Mouse (Mus musculus) limb, embryonic 15.5 days (tissue): ENCODE measurements around the gene Dtd1. TPM values are rescaled to one million over a fixed set of nuclear protein-coding genes. Genes with fewer than 3 reads are reported as not detected.

Source experiments
- ATAC-seq: fragments of 200-750 bp; cut with Nextera tagmentation; 2 replicates; pipeline ENCODE4 v1.8.0; 2017; ENCODE audit warnings: low read depth, moderate TSS enrichment; ENCODE audit not compliant: insufficient number of reproducible peaks, low FRiP score, low TSS enrichment
- H3K27ac ChIP-seq: fragments of 300-500 bp; sonication (generic); 2 replicates; pipeline ENCODE4 v1.5.1; 2015; ENCODE audit warnings: moderate library complexity, mild to moderate bottlenecking, inconsistent platforms
- H3K27me3 ChIP-seq: fragments of 300-500 bp; sonication (generic); 2 replicates; pipeline ENCODE4 v1.6.1; 2015; ENCODE audit warnings: inconsistent platforms
- H3K36me3 ChIP-seq: fragments of 300-500 bp; sonication (generic); 2 replicates; pipeline ENCODE4 v1.6.1; 2015; ENCODE audit warnings: inconsistent platforms
- H3K4me1 ChIP-seq: fragments of 300-500 bp; sonication (generic); 2 replicates; pipeline ENCODE4 v1.6.1; 2015; ENCODE audit warnings: inconsistent platforms
- H3K4me2 ChIP-seq: fragments of 300-500 bp; sonication (generic); 2 replicates; pipeline ENCODE4 v1.6.1; 2015; ENCODE audit warnings: mild to moderate bottlenecking, inconsistent platforms
- H3K4me3 ChIP-seq: fragments of 300-500 bp; sonication (generic); 2 replicates; pipeline ENCODE4 v1.5.1; 2015; ENCODE audit warnings: mild to moderate bottlenecking, inconsistent platforms
- H3K9ac ChIP-seq: fragments of 300-500 bp; sonication (generic); 2 replicates; pipeline ENCODE4 v1.6.1; 2015; ENCODE audit warnings: inconsistent platforms
- H3K9me3 ChIP-seq: fragments of 300-500 bp; sonication (generic); 2 replicates; pipeline ENCODE4 v1.6.1; 2016; ENCODE audit warnings: inconsistent platforms
- WGBS: fragments of 180-500 bp; shearing (Covaris S2); methylation state at CpG from one replicate; pipeline ENCODE4 v1.1.7; 2015; 5-methylcytosine and 5-hydroxymethylcytosine counted together
- polyA plus RNA-seq: library from polyadenylated mRNA; unstranded; fragments of >200 nt; fragmentation: Nextera tagmentation; extraction: Ambion mirVana; gene quantifications from 2 replicates; pipeline ENCODE4 v1.2.1, GENCODE M21; 2015

Dtd1 gene
- polyA plus RNA-seq, 1 experiment from 2014 or later = 39.3 TPM

GRCm38 (mm10) chr2:144746046-144746783 lies 146.5 kb downstream of the Dtd1 start:
- Histone ChIP-seq H3K4me3 (no peak overlapping the region), H3K27me3 (no peaks in the 10 kb centered on the region), H3K4me1 (peaks cover 9% of the 10 kb centered on the region; the same call in 1 of the 2 replicates), H3K9ac (no peak overlapping the region), H3K36me3 (no peaks in the 10 kb centered on the region), H3K4me2 (no peak overlapping the region), H3K27ac (no peak overlapping the region), H3K9me3 (no peaks in the 10 kb centered on the region)
- no peak for ATAC-seq
- WGBS = 62% methylated on average over 4 of the region's 4 CpGs

GRCm38 (mm10) chr2:144753604-144754003 lies 153.9 kb downstream of the Dtd1 start:
- Histone ChIP-seq H3K27me3 (no peaks in the 10 kb centered on the region), H3K27ac (no peak overlapping the region), H3K9me3 (no peaks in the 10 kb centered on the region), H3K36me3 (no peaks in the 10 kb centered on the region), H3K4me2 (no peak overlapping the region), H3K9ac (no peak overlapping the region), H3K4me3 (no peak overlapping the region), H3K4me1 (no peaks in the 10 kb centered on the region)
- ATAC-seq = no peak
- 60% methylated on average over 6 of the region's 6 CpGs for WGBS

GRCm38 (mm10) chr2:144755016-144755415 lies 155.3 kb downstream of the Dtd1 start:
- Histone ChIP-seq H3K4me1 (no peaks in the 10 kb centered on the region), H3K27me3 (no peaks in the 10 kb centered on the region), H3K36me3 (no peaks in the 10 kb centered on the region), H3K9ac (no peak overlapping the region), H3K4me2 (no peak overlapping the region), H3K27ac (no peak overlapping the region), H3K4me3 (no peak overlapping the region), H3K9me3 (no peaks in the 10 kb centered on the region)
- WGBS = 96% methylated on average over 2 of the region's 2 CpGs
- ATAC-seq = no peak

- H3K9ac ChIP-seq = no peak overlapping the region
- H3K4me1 ChIP-seq = no peaks in the 10 kb centered on the region
- no peaks in the 10 kb centered on the region for H3K9me3 ChIP-seq
- H3K36me3 ChIP-seq = no peaks in the 10 kb centered on the region
- H3K4me3 ChIP-seq = no peak overlapping the region
- no peak overlapping the region for H3K27ac ChIP-seq
- H3K27me3 ChIP-seq = no peaks in the 10 kb centered on the region
- no peak overlapping the region for H3K4me2 ChIP-seq
- WGBS = 92% methylated on average over 6 of the region's 6 CpGs
- ATAC-seq = no peak
Measured at GRCm38 (mm10) chr2:144760666-144761065, 161.0 kb downstream of the Dtd1 start.

GRCm38 (mm10) chr2:144763706-144764105 lies 164.0 kb downstream of the Dtd1 start:
- no peak for ATAC-seq
- Histone ChIP-seq H3K4me2 (no peak overlapping the region), H3K36me3 (no peaks in the 10 kb centered on the region)

GRCm38 (mm10) chr2:144764116-144764788 lies 164.6 kb downstream of the Dtd1 start:
- no peak for ATAC-seq
- H3K4me3 ChIP-seq = no peak overlapping the region
- H3K27ac ChIP-seq = no peak overlapping the region
- H3K4me1 ChIP-seq = no peaks in the 10 kb centered on the region
- no peak overlapping the region for H3K4me2 ChIP-seq
- H3K36me3 ChIP-seq = no peaks in the 10 kb centered on the region
- H3K9ac ChIP-seq = no peak overlapping the region
- H3K27me3 ChIP-seq = no peaks in the 10 kb centered on the region
- WGBS = 79% methylated on average over 7 of the region's 7 CpGs
- H3K9me3 ChIP-seq = no peaks in the 10 kb centered on the region

More at GRCm38 (mm10) chr2:144763706-144764105, 164.0 kb downstream of the Dtd1 start:
- Histone ChIP-seq H3K9ac (no peak overlapping the region), H3K4me3 (no peak overlapping the region), H3K4me1 (no peaks in the 10 kb centered on the region), H3K9me3 (no peaks in the 10 kb centered on the region), H3K27me3 (no peaks in the 10 kb centered on the region), H3K27ac (no peak overlapping the region)
- WGBS = 90% methylated on average over 9 of the region's 9 CpGs

GRCm38 (mm10) chr2:144765219-144765618 lies 165.5 kb downstream of the Dtd1 start:
- no peaks in the 10 kb centered on the region for H3K4me1 ChIP-seq
- no peaks in the 10 kb centered on the region for H3K36me3 ChIP-seq
- WGBS = 97% methylated on average over 5 of the region's 5 CpGs
- no peak overlapping the region for H3K27ac ChIP-seq
- H3K4me3 ChIP-seq = no peak overlapping the region
- no peak overlapping the region for H3K9ac ChIP-seq
- H3K4me2 ChIP-seq = no peak overlapping the region
- ATAC-seq = no peak
- H3K9me3 ChIP-seq = no peaks in the 10 kb centered on the region
- no peaks in the 10 kb centered on the region for H3K27me3 ChIP-seq

GRCm38 (mm10) chr2:144768375-144769117 lies 168.8 kb downstream of the Dtd1 start:
- Histone ChIP-seq H3K27me3 (no peaks in the 10 kb centered on the region), H3K9me3 (no peaks in the 10 kb centered on the region), H3K4me3 (no peak overlapping the region), H3K36me3 (no peaks in the 10 kb centered on the region), H3K9ac (no peak overlapping the region), H3K4me1 (no peaks in the 10 kb centered on the region), H3K27ac (no peak overlapping the region), H3K4me2 (no peak overlapping the region)
- ATAC-seq = no peak
- 73% methylated on average over 3 of the region's 3 CpGs for WGBS

GRCm38 (mm10) chr2:144769118-144769496 lies 169.4 kb downstream of the Dtd1 start:
- no peak overlapping the region for H3K27ac ChIP-seq
- H3K4me3 ChIP-seq = no peak overlapping the region
- no peaks in the 10 kb centered on the region for H3K27me3 ChIP-seq
- 84% methylated on average over 2 of the region's 2 CpGs for WGBS
- H3K4me1 ChIP-seq = no peaks in the 10 kb centered on the region
- H3K9ac ChIP-seq = no peak overlapping the region
- H3K4me2 ChIP-seq = no peak overlapping the region
- no peaks in the 10 kb centered on the region for H3K9me3 ChIP-seq
- no peak for ATAC-seq
- no peaks in the 10 kb centered on the region for H3K36me3 ChIP-seq

GRCm38 (mm10) chr2:144769556-144769955 lies 169.9 kb downstream of the Dtd1 start:
- H3K27ac ChIP-seq = no peak overlapping the region
- 46% methylated on average over 3 of the region's 3 CpGs for WGBS

GRCm38 (mm10) chr2:144770452-144770941 lies 170.8 kb downstream of the Dtd1 start:
- Histone ChIP-seq H3K27me3 (no peaks in the 10 kb centered on the region), H3K9me3 (no peaks in the 10 kb centered on the region), H3K4me3 (no peak overlapping the region), H3K4me1 (no peaks in the 10 kb centered on the region), H3K36me3 (no peaks in the 10 kb centered on the region), H3K27ac (no peak overlapping the region), H3K4me2 (no peak overlapping the region), H3K9ac (no peak overlapping the region)
- WGBS = 84% methylated on average over 7 of the region's 7 CpGs
- no peak for ATAC-seq

More at GRCm38 (mm10) chr2:144769556-144769955, 169.9 kb downstream of the Dtd1 start:
- Histone ChIP-seq H3K4me1 (no peaks in the 10 kb centered on the region), H3K27me3 (no peaks in the 10 kb centered on the region), H3K9me3 (no peaks in the 10 kb centered on the region), H3K4me2 (no peak overlapping the region), H3K4me3 (no peak overlapping the region), H3K9ac (no peak overlapping the region), H3K36me3 (no peaks in the 10 kb centered on the region)
- ATAC-seq = no peak

- Histone ChIP-seq H3K27me3 (no peaks in the 10 kb centered on the region), H3K9me3 (no peaks in the 10 kb centered on the region), H3K9ac (no peak overlapping the region), H3K4me1 (no peaks in the 10 kb centered on the region), H3K36me3 (no peaks in the 10 kb centered on the region), H3K27ac (no peak overlapping the region), H3K4me3 (no peak overlapping the region), H3K4me2 (no peak overlapping the region)
- no peak for ATAC-seq
- WGBS = 86% methylated on average over 4 of the region's 4 CpGs
Measured at GRCm38 (mm10) chr2:144771841-144772240, 172.1 kb downstream of the Dtd1 start.
